Comparison of ENCODE assay signal across 8 mouse cellular contexts in the genomic region with DNA sequence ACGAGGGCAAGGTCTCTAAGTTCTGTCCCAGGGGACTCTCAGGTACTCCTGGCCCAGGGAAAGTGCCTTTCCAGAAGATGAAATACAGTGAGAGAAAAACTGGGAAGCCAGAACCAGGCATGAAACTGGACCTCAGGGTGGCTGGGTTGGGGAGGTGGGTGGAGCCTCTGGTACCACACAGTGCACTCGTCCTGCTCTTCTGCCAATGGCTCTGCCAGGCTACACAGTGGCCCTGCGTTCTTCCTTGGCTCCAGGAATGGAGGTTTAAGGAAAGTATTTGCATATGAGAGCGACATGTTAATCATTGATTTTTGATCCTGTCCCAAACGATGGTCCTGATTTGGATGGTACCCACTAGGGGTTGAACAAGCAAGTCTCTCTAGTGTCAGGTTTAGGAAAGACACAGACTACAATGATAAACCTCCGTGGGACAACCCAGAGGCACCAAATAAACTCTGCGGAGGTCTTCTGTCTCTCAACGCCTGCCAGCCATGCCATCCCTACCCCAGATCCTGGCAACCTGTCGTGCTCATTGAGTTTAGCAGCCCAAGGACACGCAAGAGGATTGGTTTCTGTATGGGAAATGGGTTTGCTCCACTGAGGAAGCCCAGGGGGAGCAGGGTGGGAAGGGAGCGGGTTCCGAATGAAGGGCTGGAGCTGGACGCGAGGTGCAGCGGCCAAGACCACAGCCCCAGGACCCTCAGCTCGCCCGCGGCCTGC. TPM values are rescaled to one million over a fixed set of nuclear protein-coding genes. Genes with fewer than 3 reads are reported as not detected.
A peak's percentile ranks its signal among the peaks of the same experiment; 100 is the strongest.
DNase-seq lines count a peak whose midpoint lies in the region; ATAC-seq and TF ChIP-seq lines count a peak whose summit lies in the region.

No protein-coding gene starts in this region.

- peak overlapping the region; percentile 84 for H3K9ac ChIP-seq in heart, embryonic 14.5 days (ENCODE audit: low read length)
- peak overlapping the region; percentile 62; the same call in 1 of the 2 replicates for H3K9ac ChIP-seq in ES-E14 (ENCODE audit: insufficient read depth, low read depth, low read length, poor library complexity, severe bottlenecking)
- H3K9ac ChIP-seq in hindbrain, embryonic 15.5 days: peak overlapping the region; percentile 86
- H3K9ac ChIP-seq in midbrain, postnatal 0 days (replicated peaks; ENCODE audit: low read length, poor library complexity, severe bottlenecking): peak overlapping the region; percentile 86

- peak overlapping the region; percentile 66 for H3K4me2 ChIP-seq in heart, embryonic 14.5 days (ENCODE audit: low read length)
- peak overlapping the region; percentile 80 for H3K4me2 ChIP-seq in hindbrain, embryonic 15.5 days
- H3K4me2 ChIP-seq in midbrain, postnatal 0 days (ENCODE audit: low read depth, low read length, poor library complexity, severe bottlenecking): peak overlapping the region; percentile 68

- TF ChIP-seq POLR2A in cortical plate, adult 2 months (IDR thresholded peaks at IDR 0.05; ENCODE audit: extremely low read depth, insufficient read depth, low read length): 0 out of 2 replicates have a peak, but pooled peaks have one; percentile 14

- no peaks in the 10 kb centered on the region for H3K9me3 ChIP-seq in heart, embryonic 14.5 days (ENCODE audit: control insufficient read depth, low read length)
- H3K9me3 ChIP-seq in ES-E14 (ENCODE audit: control insufficient read depth, insufficient read depth, low read depth, low read length): no peaks in the 10 kb centered on the region
- no peaks in the 10 kb centered on the region for H3K9me3 ChIP-seq in hindbrain, embryonic 15.5 days
- H3K9me3 ChIP-seq in midbrain, postnatal 0 days (ENCODE audit: low read length): no peaks in the 10 kb centered on the region

- in situ Hi-C loops in ES-E14 (cut with MboI; ENCODE audit: low sequenced_read_pairs in 2 of 2, unreplicated experiment in 2 of 2): no loop called here

- ATAC-seq in heart, embryonic 14.5 days (ENCODE audit: insufficient number of reproducible peaks, insufficient read depth, low FRiP score, low read depth): no peak
- ATAC-seq in hindbrain, embryonic 15.5 days (ENCODE audit: low FRiP score, low read depth): peak; percentile 55
- ATAC-seq in midbrain, postnatal 0 days (ENCODE audit: low FRiP score): peak; percentile 22; the same call in 1 of the 2 replicates
- no peak for ATAC-seq in monocyte, adult 5-6 weeks (replicated peaks; ENCODE audit: insufficient number of reproducible peaks, low FRiP score, low TSS enrichment, poor library complexity, severe bottlenecking)

- TF ChIP-seq CTCF in cortical plate, adult 2 months (IDR thresholded peaks at IDR 0.05; ENCODE audit: extremely low read depth, insufficient read depth, low read length): no peak
- no peak for TF ChIP-seq CTCF in midbrain, postnatal 0 days (IDR thresholded peaks at IDR 0.05)

- DNase-seq in heart, postnatal 10 days: no peak
- DNase-seq in ES-E14 (ENCODE audit: low read depth, low spot score): no peak
- peak; percentile 17 for DNase-seq in midbrain, postnatal 0 days (ENCODE audit: low spot score)
- no peak for DNase-seq in left cerebral cortex, postnatal 36 days (ENCODE audit: low spot score in 2 of 2)

- WGBS in heart, embryonic 14.5 days: 23% methylated on average over 18 of the region's 18 CpGs
- WGBS in hindbrain, embryonic 15.5 days: 12% methylated on average over 18 of the region's 18 CpGs
- WGBS in midbrain, postnatal 0 days: 10% methylated on average over 18 of the region's 18 CpGs

- H3K4me3 ChIP-seq in heart, embryonic 14.5 days (ENCODE audit: control insufficient read depth in 1 of 2, insufficient read depth in 1 of 2, low read depth in 1 of 2, low read length in 2 of 2): peak overlapping the region; percentile 81 to 97
- H3K4me3 ChIP-seq in ES-E14 (ENCODE audit: insufficient read depth in 1 of 2, low read depth in 1 of 2, low read length in 2 of 2, poor library complexity in 1 of 2, severe bottlenecking in 1 of 2): peak overlapping the region; percentile 71 to 75
- H3K4me3 ChIP-seq in cortical plate, adult 2 months (ENCODE audit: insufficient read depth, low read length): peak overlapping the region; percentile 75
- H3K4me3 ChIP-seq in hindbrain, embryonic 15.5 days: peak overlapping the region; percentile 71
- peak overlapping the region; percentile 95 for H3K4me3 ChIP-seq in midbrain, postnatal 0 days (ENCODE audit: low read depth, low read length)

- no peak overlapping the region for H3K27ac ChIP-seq in heart, embryonic 14.5 days (replicated peaks in 1 of 2; ENCODE audit: control insufficient read depth in 1 of 2, insufficient read depth in 1 of 2, low read depth in 2 of 2, low read length in 2 of 2)
- no peak overlapping the region for H3K27ac ChIP-seq in ES-E14 (ENCODE audit: insufficient read depth, low read depth, low read length, poor library complexity, severe bottlenecking)
- peak overlapping the region; percentile 95 for H3K27ac ChIP-seq in cortical plate, adult 2 months (ENCODE audit: insufficient read depth, low read length)
- H3K27ac ChIP-seq in hindbrain, embryonic 15.5 days (replicated peaks): peak overlapping the region; percentile 95
- H3K27ac ChIP-seq in midbrain, postnatal 0 days (ENCODE audit: low read depth, low read length): peak overlapping the region; percentile 79

- intact Hi-C loops in heart, postnatal 10 days (cut with DNase I): loop anchor here (2.0 to 5.0 kb wide), 4 partner anchors 37 to 287 kb away; partner anchors contain the start of gene Dazl
- intact Hi-C loops in left cerebral cortex, postnatal 36 days (cut with DNase I): loop anchor here (2.0 to 5.0 kb wide), 4 partner anchors 36 to 215 kb away; partner anchors contain the start of gene Dazl

- H3K4me1 ChIP-seq in heart, embryonic 14.5 days (ENCODE audit: control insufficient read depth in 2 of 2, insufficient read depth in 2 of 2, low read length in 2 of 2): peaks cover 2 to 10% of the 10 kb centered on the region in 2 experiments; a peak in 3 of 4 replicates
- no peaks in the 10 kb centered on the region for H3K4me1 ChIP-seq in ES-E14 (ENCODE audit: control insufficient read depth in 2 of 2, insufficient read depth in 2 of 2, low read length in 2 of 2, poor library complexity in 1 of 2)
- peaks cover 2% of the 10 kb centered on the region; the same call in 1 of the 2 replicates for H3K4me1 ChIP-seq in cortical plate, adult 2 months (ENCODE audit: control insufficient read depth, insufficient read depth, low read length)
- peaks cover 24% of the 10 kb centered on the region for H3K4me1 ChIP-seq in hindbrain, embryonic 15.5 days (replicated peaks)
- H3K4me1 ChIP-seq in midbrain, postnatal 0 days (ENCODE audit: insufficient read depth, low read length): 0 out of 2 replicates have a peak, but pooled peaks cover 5% of the 10 kb centered on the region

- no peaks in the 10 kb centered on the region for H3K36me3 ChIP-seq in heart, embryonic 14.5 days (ENCODE audit: control insufficient read depth, insufficient read depth, low read length)
- H3K36me3 ChIP-seq in ES-E14 (ENCODE audit: control insufficient read depth, insufficient read depth, low read length, poor library complexity, severe bottlenecking): no peaks in the 10 kb centered on the region
- no peaks in the 10 kb centered on the region for H3K36me3 ChIP-seq in hindbrain, embryonic 15.5 days
- no peaks in the 10 kb centered on the region for H3K36me3 ChIP-seq in midbrain, postnatal 0 days (ENCODE audit: insufficient read depth, low read length)

- no peaks in the 10 kb centered on the region for H3K27me3 ChIP-seq in heart, embryonic 14.5 days (ENCODE audit: control insufficient read depth, insufficient read depth, low read length)
- no peaks in the 10 kb centered on the region for H3K27me3 ChIP-seq in hindbrain, embryonic 15.5 days
- no peaks in the 10 kb centered on the region for H3K27me3 ChIP-seq in midbrain, postnatal 0 days (ENCODE audit: insufficient read depth, low read length)

TF ChIP-seq in ES-E14, 5 proteins besides CTCF, POLR2A, EP300 and RAD21:
- no peak; the same call in 1 of the 2 replicates for TF ChIP-seq HCFC1 (IDR thresholded peaks at IDR 0.05; ENCODE audit: borderline replicate concordance, insufficient read depth, low read length)
- no peak for TF ChIP-seq ZC3H11A (IDR thresholded peaks at IDR 0.05; ENCODE audit: borderline replicate concordance, low read depth, low read length)
- no peak for TF ChIP-seq ZNF384 (IDR thresholded peaks at IDR 0.05; ENCODE audit: low read depth, low read length)
- no peak for TF ChIP-seq MAFK (IDR thresholded peaks at IDR 0.05; ENCODE audit: insufficient read depth, low read depth, low read length)
- TF ChIP-seq CHD2 (IDR thresholded peaks at IDR 0.05; ENCODE audit: low read depth, low read length): no peak

RNA-seq across cellular contexts. Expression of gene Plcl2, which starts 1.0 kb away (rescaled TPM):
- polyA plus RNA-seq in heart, embryonic 14.5 days (2014; fragmentation: Nextera tagmentation; extraction: Ambion mirVana): 5.5 and 6.8 TPM in 2 replicates
- 10 to 100 TPM; 11.0 to 11.6 TPM for total RNA-seq in heart, postnatal 10 days (2021)
- total RNA-seq in ES-E14 (2012; rRNA removed): 1.5 and 2.7 TPM in 2 replicates
- polyA plus RNA-seq in cortical plate, adult 2 months (2012; rRNA removed): 39.3 and 40.4 TPM in 2 replicates
- polyA plus RNA-seq in hindbrain, embryonic 15.5 days (2015; fragmentation: Nextera tagmentation; extraction: Ambion mirVana): 10.1 and 10.5 TPM in 2 replicates
- total RNA-seq in midbrain, postnatal 0 days (2014; rRNA removed): 43.2 and 52.1 TPM in 2 replicates
- polyA plus RNA-seq in midbrain, postnatal 0 days (2015; fragmentation: Nextera tagmentation; extraction: Ambion mirVana): 7.1 and 8.8 TPM in 2 replicates
- 49.4 to 60.9 TPM (median 59.0 TPM) in 3 replicates for total RNA-seq in monocyte, adult 5-6 weeks (2017)
- total RNA-seq in left cerebral cortex, postnatal 36 days (2021): 10 to 100 TPM; 84.0 to 89.2 TPM

Comparison
In these comparisons a context has a peak if more than half of its experiments do, and no peak if none do; other contexts are left out.
1. ATAC-seq: peak in hindbrain, embryonic 15.5 days (single experiment) and midbrain, postnatal 0 days (single experiment); none in heart, embryonic 14.5 days (single experiment) and monocyte, adult 5-6 weeks (single experiment).
2. H3K27ac ChIP-seq: peak in cortical plate, adult 2 months (single experiment), hindbrain, embryonic 15.5 days (single experiment) and midbrain, postnatal 0 days (single experiment); none in heart, embryonic 14.5 days (0 of 2) and ES-E14 (single experiment).
3. Peak in every context shown above with its lines, with median percentiles within 50 percentile points of each other: H3K4me2 ChIP-seq, H3K4me3 ChIP-seq and H3K9ac ChIP-seq.